Mouse (Mus musculus): ENCODE results near the gene Pdzd4.

Gene Pdzd4

GRCm38 (mm10) chrX:73786364-73787224 lies 38.2 kb downstream of the Pdzd4 start, which contains the start of the genes Idh3g and Ssr4:
Gene Idh3g (minus strand): TSS chrX:73786897.
Gene Ssr4 (plus strand): TSS chrX:73787028.
- peak; percentile 98 for DNase-seq (ENCODE audit: low read depth, low spot score)

GRCm38 (mm10) chrX:73785666-73786065 lies 39.1 kb downstream of the Pdzd4 start:
- no peak for DNase-seq (ENCODE audit: low read depth, low spot score)

GRCm38 (mm10) chrX:73782227-73782626 lies 42.5 kb downstream of the Pdzd4 start:
- DNase-seq (ENCODE audit: low read depth, low spot score), result no peak

GRCm38 (mm10) chrX:73774802-73775483 lies 49.8 kb downstream of the Pdzd4 start:
- peak; percentile 22 for DNase-seq (ENCODE audit: low read depth, low spot score)

- DNase-seq (ENCODE audit: low read depth, low spot score), result peak; percentile 72
Observed at GRCm38 (mm10) chrX:73774168-73774760, 50.5 kb downstream of the Pdzd4 start, which contains the start of gene Srpk3. Gene Srpk3 (plus strand): TSS chrX:73774405.

- no peak for DNase-seq (ENCODE audit: low read depth, low spot score)
Observed at GRCm38 (mm10) chrX:73767267-73767666, 57.5 kb downstream of the Pdzd4 start.

GRCm38 (mm10) chrX:73765311-73765710 lies 59.5 kb downstream of the Pdzd4 start:
- DNase-seq (ENCODE audit: low read depth, low spot score), result peak; percentile 71

- no peak for DNase-seq (ENCODE audit: low read depth, low spot score)
Observed at GRCm38 (mm10) chrX:73758611-73759290, 66.0 kb downstream of the Pdzd4 start.

GRCm38 (mm10) chrX:73756334-73757140 lies 68.2 kb downstream of the Pdzd4 start, which contains the start of gene Plxnb3:
Gene Plxnb3 (plus strand): TSS chrX:73757090.
- DNase-seq (ENCODE audit: low read depth, low spot score), result no peak

- DNase-seq (ENCODE audit: low read depth, low spot score), result no peak
Observed at GRCm38 (mm10) chrX:73748977-73749376, 75.8 kb downstream of the Pdzd4 start.

GRCm38 (mm10) chrX:73744774-73745481 lies 79.8 kb downstream of the Pdzd4 start:
- DNase-seq (ENCODE audit: low read depth, low spot score), result no peak

All from skeletal muscle tissue, adult 2 months (tissue).